Mouse (Mus musculus) midbrain, embryonic 10.5 days (tissue): Measurements from ENCODE around the gene Unc45a. TPM values are rescaled to one million over a fixed set of nuclear protein-coding genes. Genes with fewer than 3 reads are reported as not detected.
"Not testable (repeated sequence)": the region's sequence is repeated elsewhere in the genome, so short reads cannot be mapped to it uniquely, and the experiment has no call there.

ENCODE experiments used
- DNase-seq: peaks from one replicate; pipeline ENCODE4 v3.0.0-alpha.2; 2017; ENCODE audit warnings: low spot score
- H3K27ac ChIP-seq: fragments of 300-500 bp; sonication (generic); replicated peaks from 2 replicates; pipeline ENCODE4 v1.5.1; 2016; ENCODE audit warnings: mild to moderate bottlenecking
- H3K27me3 ChIP-seq: fragments of 300-500 bp; sonication (generic); 2 replicates; pipeline ENCODE4 v1.6.1; 2016; ENCODE audit warnings: low read depth, mild to moderate bottlenecking; ENCODE audit not compliant: poor library complexity, severe bottlenecking
- H3K36me3 ChIP-seq: fragments of 300-500 bp; sonication (generic); 2 replicates; pipeline ENCODE4 v1.6.1; 2016; ENCODE audit warnings: mild to moderate bottlenecking, moderate library complexity
- H3K4me1 ChIP-seq: fragments of 300-500 bp; sonication (generic); 2 replicates; pipeline ENCODE4 v1.6.1; 2016
- H3K4me3 ChIP-seq: fragments of 300-500 bp; sonication (generic); 2 replicates; pipeline ENCODE4 v1.5.1; 2016; ENCODE audit warnings: mild to moderate bottlenecking, moderate library complexity
- H3K9me3 ChIP-seq: fragments of 300-500 bp; sonication (generic); replicated peaks from 2 replicates; pipeline ENCODE4 v1.6.1; 2016; ENCODE audit warnings: mild to moderate bottlenecking
- WGBS: fragments of 180-500 bp; shearing (Covaris S2); methylation state at CpG from one replicate; pipeline ENCODE4 v1.1.7; 2016; 5-methylcytosine and 5-hydroxymethylcytosine counted together
- polyA plus RNA-seq: library from polyadenylated mRNA; unstranded; fragments of >200 nt; fragmentation: Nextera tagmentation; extraction: Ambion mirVana; gene quantifications from 2 replicates; pipeline ENCODE4 v1.2.1, GENCODE M21; 2016

The Unc45a gene
- polyA plus RNA-seq, 1 experiment from 2014 or later, result 42.3 TPM

DNA sequence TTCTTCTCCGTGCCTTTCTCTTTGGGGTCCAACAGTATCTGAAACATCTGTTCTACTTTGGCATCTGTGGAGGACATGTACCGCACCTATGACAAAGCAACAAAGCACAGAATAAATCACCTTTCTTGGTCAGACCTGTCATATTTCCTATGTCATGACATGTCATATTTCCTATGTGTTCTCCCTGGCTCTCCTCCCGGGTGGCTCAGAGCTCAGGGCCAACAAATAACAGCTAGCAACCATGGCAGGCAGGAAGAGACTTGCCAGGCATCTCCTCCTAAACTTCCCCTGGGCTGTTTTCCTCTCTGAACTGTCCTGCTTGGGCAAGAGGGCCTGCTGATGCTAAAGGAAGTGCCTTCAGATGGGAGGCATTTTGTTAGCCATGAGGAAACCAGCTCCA, 3.9 kb downstream of the Unc45a start:
- no peak overlapping the region for H3K27ac ChIP-seq
- WGBS, result 92% methylated on average over 3 of the region's 3 CpGs
- peaks cover 10% of the 10 kb centered on the region for H3K9me3 ChIP-seq
- H3K27me3 ChIP-seq, result peaks cover 10% of the 10 kb centered on the region
- peaks cover 61% of the 10 kb centered on the region for H3K36me3 ChIP-seq
- no peak for DNase-seq
- H3K4me1 ChIP-seq, result peaks cover 36% of the 10 kb centered on the region
- H3K4me3 ChIP-seq, result no peak overlapping the region

DNA sequence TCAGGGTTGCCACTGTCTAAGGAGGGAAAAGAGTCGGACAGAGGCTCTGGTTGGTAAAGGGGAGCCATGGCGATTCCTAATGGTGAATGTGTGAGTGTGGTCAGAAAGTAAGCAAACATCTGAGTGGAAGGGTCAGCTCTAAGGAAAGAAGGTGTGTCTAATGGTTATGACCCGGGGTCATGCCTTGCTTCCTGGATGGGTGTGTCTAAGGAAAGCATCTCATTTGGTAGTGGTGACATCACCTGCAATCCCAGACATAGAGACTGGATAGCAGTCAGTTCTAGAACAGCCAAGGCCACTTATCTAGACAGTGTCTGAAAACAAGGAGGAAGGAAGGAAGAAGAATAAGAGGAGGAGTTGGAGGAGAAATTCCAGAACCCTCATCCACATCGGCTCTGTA, 6.0 kb downstream of the Unc45a start:
- no peak overlapping the region for H3K27ac ChIP-seq
- peaks cover 10% of the 10 kb centered on the region for H3K9me3 ChIP-seq
- 97% methylated on average over 4 of the region's 4 CpGs for WGBS
- no peaks in the 10 kb centered on the region for H3K27me3 ChIP-seq
- peaks cover 16% of the 10 kb centered on the region for H3K4me1 ChIP-seq
- no peak overlapping the region for H3K4me3 ChIP-seq
- no peak for DNase-seq
- H3K36me3 ChIP-seq, result peaks cover 82% of the 10 kb centered on the region

DNA sequence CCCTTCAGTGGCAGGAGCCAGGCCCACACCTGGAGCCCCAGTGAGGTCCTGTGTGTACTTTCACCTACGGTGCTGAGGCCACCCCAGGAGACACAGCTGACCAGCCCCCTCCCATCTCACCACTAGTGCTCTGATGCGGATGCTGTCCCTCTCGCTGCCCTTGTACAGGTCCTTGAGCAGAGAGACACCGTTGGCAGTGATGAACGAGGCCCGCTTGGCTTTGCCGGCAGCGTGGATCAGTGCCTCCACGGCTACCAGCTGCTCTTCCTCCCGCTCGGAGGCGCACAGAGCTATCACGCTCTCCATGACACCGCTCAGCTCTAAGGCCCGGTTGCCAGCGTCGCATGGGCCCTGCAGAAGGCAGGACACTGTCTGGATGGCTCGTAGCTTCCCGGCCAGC, 9.4 kb downstream of the Unc45a start:
- Histone ChIP-seq H3K27me3 (no peaks in the 10 kb centered on the region), H3K36me3 (peaks cover 100% of the 10 kb centered on the region), H3K9me3 (peaks cover 10% of the 10 kb centered on the region), H3K4me3 (no peak overlapping the region), H3K27ac (no peak overlapping the region), H3K4me1 (no peaks in the 10 kb centered on the region)
- no peak for DNase-seq
- WGBS, result 96% methylated on average over 19 of the region's 19 CpGs

DNA sequence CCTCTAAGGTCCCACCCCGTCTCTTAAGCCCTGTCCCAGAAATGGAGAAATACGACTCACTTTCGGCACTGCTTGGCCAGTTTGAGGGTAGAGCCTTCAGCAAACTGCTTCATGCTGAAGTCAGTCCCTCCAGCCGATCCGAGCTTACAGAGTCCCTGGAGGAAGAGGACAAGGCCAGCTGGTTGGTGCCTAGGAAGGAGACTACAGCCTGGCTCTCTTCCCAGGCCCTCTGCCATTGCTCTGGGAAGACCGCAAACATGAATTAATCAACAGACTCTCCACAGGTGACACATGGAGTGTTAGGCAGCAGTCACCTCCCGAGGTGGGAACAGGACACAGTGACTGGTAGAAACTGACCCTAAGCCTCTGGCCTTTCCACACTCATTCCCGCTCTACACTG, 10.5 kb downstream of the Unc45a start:
- no peak for DNase-seq
- WGBS, result 92% methylated on average over 8 of the region's 8 CpGs
- no peak overlapping the region for H3K4me3 ChIP-seq
- H3K4me1 ChIP-seq, result peaks cover under 1% of the 10 kb centered on the region; the same call in 1 of the 2 replicates
- H3K27ac ChIP-seq, result no peak overlapping the region
- H3K9me3 ChIP-seq, result peaks cover 10% of the 10 kb centered on the region
- H3K27me3 ChIP-seq, result no peaks in the 10 kb centered on the region
- H3K36me3 ChIP-seq, result peaks cover 100% of the 10 kb centered on the region

DNA sequence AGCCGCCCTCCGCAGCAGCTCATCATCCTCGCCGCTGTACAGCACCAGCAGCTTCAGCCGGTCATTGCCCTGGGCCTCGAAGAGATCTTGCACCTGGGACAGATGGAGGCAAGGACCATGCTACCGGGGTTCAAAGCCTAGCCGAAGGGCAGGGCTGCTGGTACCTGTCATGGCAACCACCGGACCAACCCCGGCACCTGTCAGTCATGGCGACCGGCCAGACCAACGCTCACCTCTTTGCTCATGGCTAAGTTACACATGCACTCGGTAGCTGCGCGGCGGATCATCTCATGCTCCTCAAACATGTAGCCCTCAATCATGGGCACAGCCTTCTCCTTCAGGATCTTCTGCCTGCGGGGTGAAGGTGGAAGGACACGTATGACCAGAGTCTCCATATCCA, 14.7 kb downstream of the Unc45a start:
- no peaks in the 10 kb centered on the region for H3K9me3 ChIP-seq
- DNase-seq, result no peak
- H3K27ac ChIP-seq, result no peak overlapping the region
- peaks cover 23% of the 10 kb centered on the region for H3K4me1 ChIP-seq
- H3K27me3 ChIP-seq, result no peaks in the 10 kb centered on the region
- H3K4me3 ChIP-seq, result no peak overlapping the region
- H3K36me3 ChIP-seq, result peaks cover 67% of the 10 kb centered on the region
- 96% methylated on average over 19 of the region's 19 CpGs for WGBS

DNA sequence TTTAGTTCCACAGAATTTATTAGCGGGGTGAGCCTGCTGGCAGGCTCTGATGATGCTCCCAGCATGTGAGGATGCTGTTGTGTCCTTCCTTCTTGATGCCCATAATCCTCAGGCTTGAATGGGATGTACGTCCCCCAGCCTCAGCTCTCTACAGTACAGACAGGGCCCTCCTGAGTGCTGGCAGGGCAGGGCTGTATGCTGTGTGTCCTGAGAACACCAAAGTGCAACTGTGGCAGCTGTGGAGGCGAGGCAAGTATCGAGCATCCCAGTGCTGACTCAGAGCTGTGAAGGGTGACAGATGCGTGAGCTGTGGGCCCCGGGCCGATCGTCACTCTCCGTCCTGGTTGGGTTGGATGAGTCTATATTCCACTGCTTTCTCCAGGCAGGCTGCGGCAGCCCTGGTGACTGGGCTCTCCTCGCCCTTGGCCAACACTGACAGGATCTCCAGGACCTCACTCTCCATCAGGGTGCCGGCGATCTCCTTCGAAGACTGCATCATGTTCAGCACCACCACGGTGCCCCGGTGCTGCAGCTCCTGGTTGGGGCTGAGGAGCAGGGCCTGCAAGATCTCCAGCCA, 15.4 kb downstream of the Unc45a start:
- Histone ChIP-seq H3K9me3 (no peaks in the 10 kb centered on the region), H3K27me3 (no peaks in the 10 kb centered on the region), H3K27ac (no peak overlapping the region), H3K36me3 (peaks cover 67% of the 10 kb centered on the region), H3K4me1 (peaks cover 23% of the 10 kb centered on the region), H3K4me3 (no peak overlapping the region)
- DNase-seq, result no peak
- WGBS, result 96% methylated on average over 16 of the region's 16 CpGs

DNA sequence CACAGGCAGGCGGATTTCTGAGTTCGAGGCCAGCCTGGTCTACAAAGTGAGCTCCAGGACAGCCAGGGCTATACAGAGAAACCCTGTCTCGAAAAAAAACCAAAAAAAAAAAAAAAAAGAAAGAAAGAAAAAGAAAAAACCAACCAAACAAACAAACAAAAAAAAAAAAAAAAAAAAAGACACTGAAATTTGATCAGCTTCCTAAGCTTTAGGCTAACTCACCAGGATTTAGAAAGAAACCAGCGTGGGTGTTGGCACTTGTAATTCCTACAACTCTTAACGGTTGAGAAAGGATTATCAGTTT, 16.0 kb downstream of the Unc45a start:
- Histone ChIP-seq H3K36me3 (peaks cover 67% of the 10 kb centered on the region), H3K4me1 (peaks cover 23% of the 10 kb centered on the region), H3K4me3 (peak overlapping the region; percentile 65; the same call in 1 of the 2 replicates)
- not testable (repeated sequence) for H3K27ac ChIP-seq, DNase-seq, H3K9me3 ChIP-seq, H3K27me3 ChIP-seq
- 67% methylated on average over 5 of the region's 5 CpGs for WGBS

DNA sequence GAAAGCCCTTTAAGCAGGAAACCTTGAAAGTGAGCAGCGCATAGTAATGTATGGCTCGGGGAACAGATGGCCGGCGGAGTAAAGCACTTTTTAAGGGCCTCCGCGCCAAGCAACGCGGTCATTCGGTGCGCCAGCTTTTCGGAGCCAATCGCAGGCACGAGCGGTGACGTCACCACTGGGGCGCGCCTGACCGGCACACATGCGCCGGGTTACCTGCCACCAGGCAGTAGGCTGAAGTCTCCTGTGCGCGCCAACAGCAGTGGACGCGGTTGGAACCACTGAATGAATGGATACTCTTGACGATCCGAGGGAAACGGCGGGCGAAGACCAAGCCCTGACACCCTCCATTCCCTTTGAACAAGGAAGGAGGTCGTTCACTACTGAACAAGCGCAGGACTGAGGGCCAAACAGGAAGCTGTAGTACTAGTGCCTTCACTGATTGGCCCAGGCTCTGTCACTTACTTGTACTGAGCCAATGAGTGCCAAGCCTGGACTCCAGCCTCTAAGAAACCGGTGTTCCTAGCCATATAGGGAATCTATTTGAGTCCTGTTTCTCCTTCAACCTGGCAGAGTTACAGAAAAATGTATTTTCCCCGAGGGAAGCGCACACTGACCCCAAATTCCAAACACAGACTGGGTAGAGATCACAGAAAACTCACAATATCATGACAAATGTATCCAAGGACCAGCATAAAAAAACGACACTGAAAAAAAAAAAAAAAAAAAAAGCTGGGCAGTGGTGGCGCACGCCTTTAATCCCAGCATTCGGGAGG, 16.6 kb downstream of the Unc45a start, which contains the start of gene Rccd1:
TSS of gene Rccd1 (minus strand) at position 412 of the 773 bp plus-strand sequence.
- peak; percentile 97 for DNase-seq
- H3K4me3 ChIP-seq, result peak within 1 kb of the TSS; percentile 65
- H3K36me3 ChIP-seq, result peaks cover 67% of the 10 kb centered on the region
- 3% methylated on average over 38 of the region's 38 CpGs for whole genome bisulfite sequencing
- peak within 1 kb of the TSS; percentile 91 for H3K27ac ChIP-seq
- H3K27me3 ChIP-seq, result no peaks in the 10 kb centered on the region
- H3K4me1 ChIP-seq, result peaks cover 23% of the 10 kb centered on the region
- no peaks in the 10 kb centered on the region for H3K9me3 ChIP-seq

DNA sequence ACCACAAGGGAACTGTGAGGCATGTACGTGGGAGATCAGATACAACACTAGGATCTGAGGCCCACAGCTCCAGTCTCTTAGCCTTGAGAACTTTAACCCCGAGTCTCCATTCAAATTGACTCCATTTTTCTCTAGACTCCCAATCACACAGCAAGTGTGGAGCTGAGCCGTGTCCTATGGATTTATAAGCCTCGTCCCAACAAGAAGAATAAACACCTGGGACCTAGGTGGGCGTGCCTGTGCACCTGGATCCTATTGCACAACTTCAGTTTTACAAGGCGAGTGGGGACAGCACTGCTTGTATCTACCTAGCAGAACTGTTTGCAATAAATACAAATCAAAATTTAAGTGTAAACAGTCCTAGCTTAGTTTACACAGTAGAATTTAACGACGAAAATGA, 17.5 kb downstream of the Unc45a start:
- Histone ChIP-seq H3K27ac (peak overlapping the region; percentile 91), H3K4me1 (peaks cover 23% of the 10 kb centered on the region), H3K27me3 (no peaks in the 10 kb centered on the region), H3K9me3 (no peaks in the 10 kb centered on the region), H3K4me3 (peak overlapping the region; percentile 65), H3K36me3 (peaks cover 67% of the 10 kb centered on the region)
- DNase-seq, result no peak
- 30% methylated on average over 8 of the region's 8 CpGs for WGBS

DNA sequence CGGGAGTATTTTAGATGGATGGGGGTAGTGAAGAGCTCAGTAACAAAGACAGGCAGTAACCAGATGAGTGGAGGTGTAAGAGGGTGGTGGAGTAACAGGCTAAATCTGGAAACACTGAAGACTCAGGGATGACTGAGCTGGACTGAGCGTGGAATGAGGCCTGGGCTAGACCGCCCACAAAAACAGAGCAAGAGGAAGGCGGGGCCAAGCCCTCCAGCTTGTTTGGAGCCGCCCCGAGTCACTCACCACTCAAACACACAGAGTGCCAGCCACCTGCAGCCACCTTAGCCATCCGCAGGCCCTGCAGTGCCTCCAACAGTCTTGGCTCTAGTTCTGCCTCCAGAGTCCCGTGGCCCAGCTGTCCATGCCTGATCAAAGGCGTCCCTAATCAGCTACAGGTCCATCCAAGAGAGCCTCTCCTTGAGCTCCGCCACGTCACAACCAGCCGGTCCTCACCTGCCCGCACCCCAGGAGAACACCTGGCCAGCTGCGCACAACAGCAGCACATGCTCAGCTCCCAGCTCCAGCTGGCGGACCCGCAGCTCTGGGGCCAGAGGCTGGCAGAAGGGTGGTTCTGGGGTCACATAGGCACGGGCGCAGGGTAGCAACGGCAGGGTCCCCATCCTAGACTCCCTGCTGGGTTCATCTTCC, 20.8 kb downstream of the Unc45a start:
- H3K27me3 ChIP-seq, result no peaks in the 10 kb centered on the region
- DNase-seq, result no peak
- H3K27ac ChIP-seq, result no peak overlapping the region
- no peak overlapping the region for H3K4me3 ChIP-seq
- peaks cover 62% of the 10 kb centered on the region for H3K36me3 ChIP-seq
- WGBS, result 86% methylated on average over 19 of the region's 19 CpGs
- peaks cover 19% of the 10 kb centered on the region for H3K4me1 ChIP-seq
- no peaks in the 10 kb centered on the region for H3K9me3 ChIP-seq

DNA sequence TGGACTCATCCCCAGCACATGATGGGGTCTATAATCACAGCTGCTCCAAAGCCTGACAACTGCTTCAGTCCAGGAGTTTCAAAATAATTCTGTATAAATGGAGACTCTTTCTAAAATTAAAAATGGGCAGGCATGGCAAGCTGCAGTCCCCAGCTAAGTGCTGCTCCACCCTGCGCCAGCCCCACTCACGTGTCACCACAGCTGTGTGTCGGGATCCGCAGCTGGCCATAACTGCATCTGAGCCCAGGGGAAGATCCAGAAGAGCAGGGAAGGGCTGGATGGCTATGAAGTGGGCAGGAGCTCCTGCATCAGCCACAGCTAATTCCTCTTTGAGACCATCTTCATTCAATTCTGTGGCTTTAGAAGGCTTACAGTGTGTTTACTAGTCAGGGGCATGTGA, 22.1 kb downstream of the Unc45a start:
- H3K4me1 ChIP-seq, result peaks cover 17% of the 10 kb centered on the region

DNA sequence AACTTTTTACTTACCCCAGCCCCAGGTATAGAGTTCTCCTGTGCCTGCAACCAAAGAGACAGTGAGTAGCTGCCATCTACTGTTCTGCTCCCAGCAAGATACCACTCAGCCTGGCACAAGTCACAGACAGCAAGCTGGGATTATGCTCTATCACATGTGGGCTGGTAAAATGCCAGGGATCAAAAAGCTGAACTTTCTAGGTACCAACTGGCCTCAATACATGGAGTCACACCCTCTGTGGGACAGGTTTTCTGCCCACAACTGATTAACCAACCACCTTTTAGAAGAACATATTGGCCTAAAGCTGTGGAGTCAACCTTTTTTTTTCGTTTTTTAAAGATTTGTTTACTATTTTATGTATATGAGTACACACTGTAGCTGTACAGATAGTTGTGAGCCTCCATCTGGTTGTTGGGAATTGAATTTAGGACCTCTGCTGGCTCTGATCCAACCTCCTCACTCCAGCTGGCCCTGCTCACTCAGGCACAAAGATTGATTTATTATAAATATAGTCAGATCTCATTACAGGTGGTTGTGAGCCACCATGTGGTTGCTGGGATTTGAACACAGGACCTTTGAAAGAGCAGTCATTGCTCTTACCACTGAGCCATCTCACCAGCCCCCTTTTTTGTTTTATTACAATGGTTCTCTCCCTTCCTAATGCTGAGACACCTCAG, 23.2 kb downstream of the Unc45a start:
- WGBS, result 72% methylated on average over 1 of the region's 1 CpGs
- no peak for DNase-seq
- no peaks in the 10 kb centered on the region for H3K9me3 ChIP-seq

More for the DNA sequence above, 22.1 kb downstream of the Unc45a start:
- no peak for DNase-seq
- Histone ChIP-seq H3K27ac (no peak overlapping the region), H3K27me3 (no peaks in the 10 kb centered on the region), H3K9me3 (no peaks in the 10 kb centered on the region), H3K36me3 (peaks cover 74% of the 10 kb centered on the region), H3K4me3 (no peak overlapping the region)
- 93% methylated on average over 4 of the region's 4 CpGs for WGBS

More for the DNA sequence above, 23.2 kb downstream of the Unc45a start:
- Histone ChIP-seq H3K4me3 (no peak overlapping the region), H3K27ac (no peak overlapping the region), H3K36me3 (peaks cover 85% of the 10 kb centered on the region), H3K4me1 (peaks cover 7% of the 10 kb centered on the region; the same call in 1 of the 2 replicates), H3K27me3 (no peaks in the 10 kb centered on the region)
